Mouse (Mus musculus) brain, embryonic 18.5 days (tissue): ENCODE results near the gene Pkig.

Experiments
- DNase-seq: peaks from one replicate; pipeline ENCODE4 v3.0.0-alpha.2; 2012; ENCODE audit warnings: low read depth, low spot score

Pkig gene

DNA sequence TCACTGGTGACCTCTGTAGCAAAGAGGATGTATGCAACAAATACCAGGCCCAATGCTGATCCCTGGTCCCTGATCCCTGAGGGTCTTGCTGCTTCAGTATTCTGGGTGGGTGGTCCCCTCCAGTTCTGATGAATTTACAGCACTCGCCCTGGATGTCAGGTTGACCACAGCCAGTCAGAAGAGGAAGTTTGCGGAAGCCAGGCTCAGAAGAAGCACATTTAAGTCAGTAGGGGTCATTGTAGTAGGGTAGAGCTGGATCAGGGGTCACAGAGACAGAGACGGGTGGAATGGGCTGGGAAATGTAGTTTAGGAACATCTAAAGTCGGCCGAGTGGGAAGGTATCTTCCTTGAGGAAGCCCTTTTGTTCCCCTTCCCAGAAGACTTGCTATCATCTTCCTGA lies 96.0 kb downstream of the Pkig start:
- DNase-seq, result no peak

DNA sequence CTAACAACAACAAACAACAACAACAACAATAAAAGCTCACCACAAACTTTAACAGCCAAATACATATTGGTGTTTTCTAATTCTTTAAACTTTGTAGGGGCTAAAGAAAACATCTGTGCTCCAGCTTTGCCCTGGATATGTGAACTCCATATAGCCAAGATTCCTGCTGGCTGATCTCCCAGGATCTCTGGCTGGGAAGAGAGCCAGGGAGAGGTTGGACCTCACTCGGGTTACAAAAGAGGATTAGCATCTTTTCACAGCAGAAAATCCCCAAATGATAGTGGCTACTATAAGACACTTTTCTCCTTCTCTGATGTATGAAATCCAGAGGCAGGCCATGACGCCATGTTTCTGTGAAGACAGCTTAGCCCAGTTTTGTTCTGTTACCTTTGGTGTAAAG lies 98.5 kb downstream of the Pkig start:
- no peak for DNase-seq

DNA sequence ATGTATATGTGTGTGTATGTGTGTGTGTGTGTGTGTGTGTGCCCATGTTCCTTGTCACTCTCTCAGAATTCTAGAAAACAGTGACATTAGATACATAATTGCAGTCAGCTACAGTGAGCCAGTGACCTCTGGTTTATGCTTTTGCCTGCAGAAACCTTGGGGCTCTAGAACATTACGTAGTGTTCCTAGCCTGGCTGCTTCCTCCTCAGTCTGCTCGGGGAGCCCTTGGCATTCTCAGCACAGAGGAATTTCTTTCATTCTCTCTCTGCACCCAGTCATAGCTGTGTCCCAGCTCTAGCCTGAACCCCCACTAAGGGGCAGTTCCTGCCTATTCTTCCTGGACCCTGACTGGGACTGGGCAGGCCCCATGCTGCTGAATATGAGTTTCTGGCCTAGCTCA lies 100.0 kb downstream of the Pkig start:
- DNase-seq, result no peak

DNA sequence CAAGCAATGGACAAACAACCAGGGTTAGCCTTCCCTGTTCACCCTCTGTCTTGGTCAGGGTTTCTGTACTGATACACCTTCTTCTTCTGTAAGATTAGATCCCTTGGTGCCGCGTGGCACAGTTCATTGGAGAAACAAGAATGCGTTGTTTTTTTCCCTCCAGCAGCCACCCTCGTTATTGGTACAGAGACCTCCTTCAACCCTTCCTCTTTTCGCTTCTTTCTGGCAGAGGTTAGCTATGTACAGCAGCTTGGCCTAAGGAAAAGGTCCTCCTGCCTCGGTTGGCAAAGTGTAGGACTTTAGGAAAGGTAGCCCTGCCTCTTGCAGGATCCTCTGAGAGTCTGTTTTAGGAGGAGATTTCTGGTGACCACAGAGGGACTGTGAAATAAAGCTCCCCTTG lies 102.4 kb downstream of the Pkig start:
- no peak for DNase-seq

DNA sequence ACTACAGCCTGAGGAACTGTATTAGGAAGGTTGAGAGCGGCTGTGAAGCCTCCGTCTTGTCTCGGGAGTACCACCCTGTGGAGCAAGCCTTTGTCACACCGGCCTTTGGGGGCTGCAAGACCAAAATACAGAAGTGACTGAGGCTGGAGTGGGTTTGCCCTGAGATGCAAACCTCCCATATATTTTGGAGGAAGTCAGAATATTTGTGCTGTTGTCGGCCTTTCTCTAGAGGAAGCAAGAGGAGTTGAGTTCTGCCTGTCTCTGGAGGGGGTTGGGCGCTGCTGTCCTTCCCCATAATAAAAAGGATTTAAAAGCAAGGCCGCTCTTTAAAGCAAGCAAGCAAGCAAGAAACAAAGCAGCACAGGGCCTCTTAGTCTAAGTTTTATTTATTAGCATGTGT lies 103.2 kb downstream of the Pkig start:
- no peak for DNase-seq

DNA sequence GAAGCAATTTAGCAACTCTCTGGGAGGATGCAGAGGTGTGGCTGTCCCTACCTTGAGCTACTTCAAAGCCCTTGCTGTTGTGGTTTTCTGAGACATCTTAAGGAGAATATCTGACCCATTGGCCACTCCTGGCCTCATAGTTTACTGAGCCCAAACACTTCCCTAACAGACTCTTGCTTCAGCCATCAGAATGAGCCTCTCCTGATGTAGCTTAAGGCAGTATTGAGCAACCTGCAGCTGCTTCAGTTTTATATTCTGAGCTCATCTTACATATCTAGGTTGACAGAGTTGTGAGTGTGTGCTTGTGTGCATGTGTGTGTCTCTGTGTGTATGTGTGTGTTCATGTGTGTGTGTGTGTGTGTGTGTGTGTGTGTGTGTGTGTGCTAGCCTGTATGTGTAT lies 108.1 kb downstream of the Pkig start:
- no peak for DNase-seq

DNA sequence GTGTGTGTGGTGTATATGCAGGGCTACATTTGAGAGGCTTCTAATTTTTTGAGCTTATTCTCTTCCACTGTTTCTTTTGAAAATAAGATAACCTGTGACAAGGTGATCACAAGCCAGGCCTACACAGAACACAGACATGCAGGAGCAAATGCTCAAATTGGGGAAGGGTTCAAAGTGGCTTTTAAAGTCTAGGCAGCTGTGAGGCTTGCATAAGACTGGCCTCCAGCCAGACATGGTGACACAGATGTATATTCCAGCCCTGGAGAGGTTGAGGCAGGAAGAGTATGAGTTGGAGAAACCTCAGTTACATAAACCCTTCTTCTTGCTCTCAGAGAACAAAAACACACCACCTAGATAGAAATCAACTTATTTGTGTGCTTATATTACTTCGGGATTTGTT lies 108.7 kb downstream of the Pkig start:
- no peak for DNase-seq

DNA sequence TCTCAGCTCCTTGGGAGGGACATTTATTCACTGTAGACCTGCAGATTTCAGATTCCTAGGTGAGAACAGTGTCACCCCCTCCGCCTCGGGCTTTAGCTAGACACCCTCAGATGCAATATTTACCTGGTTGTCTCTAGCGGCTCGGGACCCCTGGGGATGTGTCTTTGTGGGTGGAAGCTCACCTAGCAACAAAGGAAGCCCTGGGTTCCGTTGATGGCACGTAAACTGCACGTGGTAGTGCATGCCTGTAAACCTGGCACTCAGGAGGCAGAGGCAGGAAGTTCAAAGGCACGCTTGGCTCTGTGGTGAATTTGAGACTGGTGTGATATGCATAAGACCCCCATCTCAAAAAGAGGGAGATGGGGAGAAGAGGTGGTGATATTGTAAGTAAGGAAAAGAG lies 112.5 kb downstream of the Pkig start:
- DNase-seq, result no peak
